Mouse (Mus musculus) hindlimb bud, embryonic 11.5 days (tissue): ENCODE results near the gene Cxcl12.
A peak's percentile ranks its signal among the peaks of the same experiment; 100 is the strongest.

Source experiments
- DNase-seq: peaks from one replicate; pipeline ENCODE4 v3.0.0-alpha.2; 2012; ENCODE audit warnings: low read depth, low spot score; ENCODE audit errors: extremely low spot score

The Cxcl12 gene

DNA sequence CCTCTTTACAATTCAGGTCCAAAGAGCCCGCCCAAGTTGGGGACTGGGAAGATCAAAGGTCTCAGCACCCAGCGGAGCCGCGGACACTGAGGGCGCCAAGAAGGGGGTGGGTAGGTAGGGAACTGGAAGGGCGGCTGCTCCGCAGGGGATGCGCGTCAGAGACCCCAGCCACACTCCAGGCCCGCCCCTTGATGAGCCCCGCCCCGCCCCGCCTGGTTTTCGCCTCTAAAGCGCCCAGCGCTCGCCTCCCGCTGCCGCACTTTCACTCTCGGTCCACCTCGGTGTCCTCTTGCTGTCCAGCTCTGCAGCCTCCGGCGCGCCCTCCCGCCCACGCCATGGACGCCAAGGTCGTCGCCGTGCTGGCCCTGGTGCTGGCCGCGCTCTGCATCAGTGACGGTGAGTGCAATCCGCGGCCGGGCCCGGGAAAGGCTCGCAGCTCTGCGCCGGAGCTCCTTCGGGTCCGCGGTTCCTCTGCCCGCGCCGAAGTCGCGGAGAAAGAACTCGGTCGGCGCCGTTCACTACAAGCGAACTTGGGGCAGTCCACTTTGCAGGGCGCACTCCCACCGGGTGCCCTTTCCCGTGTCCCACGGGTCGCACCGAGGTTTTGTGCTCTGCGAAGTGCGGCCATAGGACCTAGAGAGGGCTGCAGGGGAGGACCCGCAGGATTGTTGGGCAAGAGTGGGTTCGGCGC lies at the start of gene Cxcl12:
Gene Cxcl12 (plus strand): TSS at position 215 of the 691 bp plus-strand sequence.
- no peak for DNase-seq

DNA sequence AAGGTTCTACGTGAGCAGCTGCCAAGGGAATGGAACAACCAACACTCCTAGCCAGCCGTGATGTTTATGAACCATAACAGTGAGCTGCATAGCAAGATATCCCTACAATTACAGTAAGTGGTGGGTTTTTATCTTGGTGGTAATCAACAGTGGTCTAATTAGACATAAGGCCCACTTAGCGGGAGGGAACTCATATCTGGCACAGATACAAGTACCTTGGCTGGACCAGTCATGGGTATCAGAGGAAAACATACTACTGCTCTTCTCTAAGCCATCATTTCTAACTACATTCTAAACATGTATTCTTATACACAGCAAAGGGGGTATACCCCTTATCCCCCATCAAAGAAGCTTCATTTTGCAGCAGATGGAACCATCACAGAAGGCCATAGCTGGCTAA lies 46.3 kb upstream of the Cxcl12 start:
- no peak for DNase-seq

DNA sequence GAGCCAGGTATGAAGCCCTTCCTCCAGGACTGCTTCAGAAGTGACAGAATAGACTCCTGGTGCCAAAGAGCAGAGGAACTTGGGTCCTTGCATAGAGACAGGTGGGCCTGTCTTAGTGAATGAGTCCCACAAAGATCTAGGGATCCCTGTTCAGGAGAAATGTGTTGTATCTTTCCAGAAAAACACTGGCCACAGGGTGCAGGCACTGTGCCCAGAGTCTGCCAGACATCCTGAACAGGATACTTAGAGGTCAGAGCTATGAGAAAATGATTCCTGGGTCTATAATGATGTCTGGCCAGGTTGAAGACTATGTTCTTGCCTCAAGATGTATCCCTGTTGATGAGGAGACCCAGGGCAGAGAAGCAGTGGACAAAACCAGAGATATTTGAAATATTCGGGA lies 42.0 kb upstream of the Cxcl12 start:
- DNase-seq: no peak

DNA sequence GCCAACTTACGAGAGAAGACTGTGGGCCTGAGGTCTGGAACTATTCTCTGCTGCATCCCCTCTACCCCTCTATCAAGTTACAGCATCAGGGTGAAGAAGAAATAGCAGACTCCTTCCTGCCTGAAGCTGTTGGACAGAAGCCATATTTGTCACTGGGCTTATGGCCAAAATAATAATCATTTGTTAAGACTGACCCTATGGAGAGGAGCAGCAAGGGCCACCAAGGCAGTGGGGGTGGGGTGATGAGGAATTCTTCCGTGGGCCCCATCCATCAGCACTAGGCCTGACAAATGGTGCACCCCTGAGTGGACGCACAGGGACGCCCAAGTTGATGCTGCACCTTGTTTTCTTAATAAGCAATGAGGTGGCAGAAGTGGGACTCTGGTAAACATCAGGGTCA lies 38.9 kb upstream of the Cxcl12 start:
- no peak for DNase-seq

DNA sequence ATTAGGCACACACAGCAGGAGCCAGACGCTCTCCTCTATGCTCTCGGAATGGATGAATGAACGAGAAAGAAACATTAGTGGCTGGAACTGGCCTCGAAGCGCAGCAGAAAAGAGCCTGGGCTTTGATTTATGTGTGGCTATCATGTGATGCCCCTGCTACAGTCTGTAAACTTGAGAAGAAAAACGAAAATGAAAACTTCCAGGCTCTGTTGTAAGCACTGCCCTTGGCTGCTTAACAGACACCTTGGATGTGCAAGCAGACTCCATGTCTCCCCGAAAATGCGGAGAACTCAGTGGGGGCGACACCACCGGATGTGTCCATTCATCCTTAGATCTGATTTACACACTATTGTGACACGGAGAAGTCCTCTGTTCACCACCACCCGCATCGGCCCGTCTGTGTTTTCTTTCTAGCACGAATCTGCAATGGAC lies 37.6 kb upstream of the Cxcl12 start:
- DNase-seq: no peak

DNA sequence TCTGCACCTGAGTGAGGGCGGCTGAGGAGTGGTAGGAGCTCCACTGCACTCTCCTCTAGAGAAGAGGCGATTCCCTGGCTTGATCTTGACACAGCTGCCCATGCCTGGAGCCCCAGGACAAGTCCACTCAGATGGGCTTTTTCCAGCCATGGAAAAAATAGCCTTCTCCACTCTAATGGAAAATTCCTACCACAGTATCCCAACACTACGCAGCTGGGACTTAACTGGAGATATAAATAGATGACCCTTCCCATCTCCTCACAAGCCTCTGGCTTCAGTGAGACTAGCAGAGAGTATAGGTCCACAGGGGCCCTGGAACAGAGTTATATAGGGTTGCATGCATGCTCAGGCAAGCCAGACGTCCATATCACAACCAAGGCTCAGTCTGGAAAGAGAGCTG lies 33.8 kb upstream of the Cxcl12 start:
- no peak for DNase-seq

DNA sequence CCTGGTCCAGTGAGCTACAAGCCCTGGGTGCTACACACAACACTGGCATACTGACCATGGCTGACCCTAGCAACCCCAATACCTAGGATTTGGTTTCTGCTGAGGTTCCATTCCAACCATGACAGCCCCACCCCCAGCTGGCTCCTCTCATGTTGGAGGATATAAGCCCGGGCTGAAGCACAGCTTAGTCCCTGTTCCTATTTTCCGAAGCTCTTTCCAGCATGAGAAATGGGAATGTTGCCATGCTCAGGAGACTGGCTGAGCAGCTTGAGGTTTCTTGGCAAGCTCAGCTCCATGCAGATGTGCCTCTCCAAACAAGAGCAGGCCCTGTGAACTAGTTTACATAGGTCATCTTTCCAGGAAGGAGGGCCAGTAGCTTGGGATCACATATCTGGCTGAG lies 30.6 kb upstream of the Cxcl12 start:
- no peak for DNase-seq

DNA sequence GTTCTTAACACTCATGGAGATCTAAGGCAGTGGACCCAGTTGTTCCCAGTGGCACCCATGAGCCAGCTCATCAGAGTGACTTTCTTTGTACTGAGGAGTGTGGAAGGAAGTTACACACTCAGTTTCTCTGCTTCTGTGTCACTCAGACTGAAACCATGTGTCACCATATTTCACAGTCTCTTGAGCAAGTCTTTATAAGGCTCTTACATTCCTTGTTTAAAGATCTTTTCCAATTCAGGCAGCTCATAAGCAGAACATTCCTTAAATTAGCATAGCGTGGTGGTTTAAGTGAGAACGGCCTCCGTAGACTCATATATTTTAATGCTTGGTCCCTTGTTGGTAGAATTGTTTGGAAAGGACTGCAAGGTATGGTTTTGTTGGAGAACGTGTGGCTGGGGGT lies 27.4 kb upstream of the Cxcl12 start:
- no peak for DNase-seq

DNA sequence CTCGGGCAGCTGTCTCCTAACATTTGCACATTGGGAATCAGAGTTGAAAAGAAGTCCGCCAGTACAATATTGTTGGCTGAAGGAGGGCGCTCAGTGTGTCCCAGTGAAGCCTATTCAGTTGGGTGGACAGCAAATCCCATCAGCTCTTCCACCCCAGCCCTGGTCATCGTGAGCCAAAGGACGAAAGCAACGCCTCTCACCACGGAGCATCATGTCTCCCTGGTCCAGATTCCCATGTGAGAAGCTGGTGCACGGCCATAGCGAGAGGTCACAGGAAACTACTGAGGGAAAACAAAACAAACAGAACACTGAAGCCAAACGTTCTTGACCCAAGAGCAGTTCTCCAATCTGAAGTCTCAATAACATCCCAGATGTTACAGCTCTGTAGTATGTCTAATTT lies 21.4 kb upstream of the Cxcl12 start:
- no peak for DNase-seq

DNA sequence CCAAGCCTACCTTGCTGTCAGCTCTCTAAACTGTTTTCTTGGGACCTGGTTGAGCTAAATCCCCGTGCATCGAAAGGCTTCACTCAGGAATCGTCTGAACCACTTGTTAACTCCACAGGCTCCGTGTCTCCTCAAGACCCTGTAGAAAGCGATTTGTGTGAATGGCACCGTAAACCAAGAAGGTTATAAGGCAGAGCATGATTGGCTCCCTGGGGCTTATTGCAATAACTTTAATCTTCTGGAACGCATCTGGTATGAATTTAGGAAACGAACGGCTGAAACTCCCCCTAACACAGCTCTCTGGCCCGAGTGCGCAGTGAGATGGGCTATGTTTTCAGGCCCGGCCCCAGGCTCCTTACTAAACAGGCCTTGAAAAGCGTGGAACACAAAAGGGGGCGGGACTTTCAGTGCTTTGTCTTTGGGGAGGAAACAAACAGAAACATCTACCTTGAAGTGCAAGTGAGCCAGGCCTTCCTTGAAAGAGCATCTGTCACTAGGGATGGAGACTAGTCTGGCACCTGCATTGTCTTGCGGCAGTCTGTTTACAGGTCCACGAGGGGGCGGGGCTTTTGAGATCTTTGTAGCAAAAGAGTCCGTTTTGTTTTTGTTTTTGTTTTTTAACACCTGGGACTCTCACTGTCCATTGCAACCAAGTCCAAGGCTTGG lies 16.7 kb upstream of the Cxcl12 start:
- DNase-seq: peak; percentile 82

DNA sequence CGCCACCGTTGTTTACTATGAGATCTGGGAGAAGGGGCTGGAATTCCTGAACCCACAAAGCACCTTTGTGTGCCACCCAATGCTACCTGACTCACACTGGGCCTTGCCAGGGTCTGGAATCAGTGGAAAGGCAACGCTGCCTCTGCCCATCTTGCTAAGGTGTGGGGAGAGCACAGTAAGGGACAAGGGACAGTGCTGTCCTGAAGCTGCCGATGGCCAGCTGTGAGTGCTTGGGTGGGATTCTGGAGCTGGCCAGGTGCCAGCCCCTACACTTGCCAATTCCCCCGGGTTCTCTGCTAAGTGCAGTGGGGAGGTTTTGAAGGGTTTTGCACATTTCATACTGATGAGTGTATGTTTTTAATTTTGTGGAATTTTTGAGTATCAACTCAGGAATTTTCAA lies 15.3 kb upstream of the Cxcl12 start:
- DNase-seq: no peak

DNA sequence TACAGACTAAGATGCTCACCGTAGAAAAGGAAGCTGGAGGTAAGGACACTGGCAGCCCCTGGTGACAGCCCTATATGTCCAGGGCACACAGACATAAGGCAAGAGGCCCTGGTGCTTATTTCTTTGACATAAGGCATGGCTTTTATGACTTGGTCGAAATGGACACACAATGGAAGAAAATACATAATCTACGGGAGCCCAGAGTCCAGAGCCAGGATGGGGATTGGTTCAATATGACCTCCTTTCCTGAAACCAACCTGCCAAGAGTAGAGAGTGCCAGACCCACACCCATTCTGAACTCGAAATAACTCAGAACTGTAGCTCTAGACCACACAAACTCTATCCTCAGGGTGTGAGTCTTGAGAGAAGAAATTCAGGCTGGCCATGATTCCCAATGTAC lies 11.5 kb upstream of the Cxcl12 start:
- DNase-seq: no peak

DNA sequence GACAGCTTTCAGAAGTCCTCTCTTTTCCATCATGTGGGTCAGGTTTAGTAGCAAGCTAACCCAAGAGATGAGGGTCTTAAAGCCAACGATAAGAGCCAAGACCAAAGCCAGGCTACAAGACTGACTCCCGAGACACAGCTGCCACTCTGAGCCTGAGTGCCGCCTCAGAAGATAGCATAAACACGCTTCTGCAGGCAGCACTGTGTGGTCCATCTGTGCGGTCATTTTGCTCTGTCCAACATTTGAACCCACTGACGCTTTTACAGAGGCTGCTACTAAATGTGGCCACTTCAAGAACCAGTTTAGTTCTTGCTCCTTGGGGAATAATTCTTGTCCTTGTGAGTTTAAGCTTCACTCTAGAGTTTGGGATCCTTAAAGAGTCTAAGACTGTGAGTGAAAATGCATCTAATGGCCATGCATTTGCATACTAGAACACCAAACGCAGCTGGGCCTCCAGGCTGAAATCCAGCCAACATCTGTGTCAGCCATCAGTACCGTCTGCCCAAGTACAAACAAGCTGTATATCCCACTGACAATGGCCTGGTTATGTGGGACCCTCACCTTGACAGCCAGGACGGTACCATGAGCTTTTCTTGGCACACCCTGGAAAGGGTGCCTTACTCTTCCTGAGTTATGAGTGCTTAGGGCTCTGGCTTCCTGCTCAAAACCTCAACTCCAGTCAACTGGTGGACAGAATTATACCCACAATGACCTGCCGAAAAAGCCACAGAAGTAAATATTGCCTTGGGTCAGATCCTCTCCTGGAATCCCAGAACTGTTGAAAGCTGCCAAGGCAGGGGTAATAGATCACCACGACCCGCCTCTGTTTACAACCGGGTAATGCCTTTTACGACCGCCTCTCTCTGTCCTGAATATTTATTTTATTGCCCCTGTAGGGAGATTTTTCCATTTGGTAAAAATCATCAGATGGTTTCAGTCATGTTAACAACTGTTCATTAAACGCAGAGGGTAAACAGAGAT lies 8.3 kb upstream of the Cxcl12 start:
- DNase-seq: no peak

DNA sequence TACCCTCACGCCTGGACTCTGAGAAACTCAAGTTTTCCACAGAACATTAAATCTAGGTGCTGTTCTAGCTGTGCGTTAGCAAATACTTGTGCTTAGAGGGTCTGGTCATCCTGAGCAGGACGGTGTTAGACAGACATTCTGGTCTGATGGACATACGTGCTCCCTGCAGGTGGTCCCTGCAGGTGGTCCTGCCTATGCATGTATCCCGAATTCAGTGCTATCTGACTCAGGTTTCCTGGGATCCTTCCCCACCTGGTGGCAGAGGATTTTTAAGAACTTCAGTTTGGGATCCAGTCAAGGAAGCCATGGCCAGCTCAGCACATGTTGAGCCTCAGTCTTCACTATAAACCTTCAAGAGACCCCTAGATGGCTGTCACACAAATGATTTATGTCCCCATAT lies 4.8 kb upstream of the Cxcl12 start:
- DNase-seq: no peak

DNA sequence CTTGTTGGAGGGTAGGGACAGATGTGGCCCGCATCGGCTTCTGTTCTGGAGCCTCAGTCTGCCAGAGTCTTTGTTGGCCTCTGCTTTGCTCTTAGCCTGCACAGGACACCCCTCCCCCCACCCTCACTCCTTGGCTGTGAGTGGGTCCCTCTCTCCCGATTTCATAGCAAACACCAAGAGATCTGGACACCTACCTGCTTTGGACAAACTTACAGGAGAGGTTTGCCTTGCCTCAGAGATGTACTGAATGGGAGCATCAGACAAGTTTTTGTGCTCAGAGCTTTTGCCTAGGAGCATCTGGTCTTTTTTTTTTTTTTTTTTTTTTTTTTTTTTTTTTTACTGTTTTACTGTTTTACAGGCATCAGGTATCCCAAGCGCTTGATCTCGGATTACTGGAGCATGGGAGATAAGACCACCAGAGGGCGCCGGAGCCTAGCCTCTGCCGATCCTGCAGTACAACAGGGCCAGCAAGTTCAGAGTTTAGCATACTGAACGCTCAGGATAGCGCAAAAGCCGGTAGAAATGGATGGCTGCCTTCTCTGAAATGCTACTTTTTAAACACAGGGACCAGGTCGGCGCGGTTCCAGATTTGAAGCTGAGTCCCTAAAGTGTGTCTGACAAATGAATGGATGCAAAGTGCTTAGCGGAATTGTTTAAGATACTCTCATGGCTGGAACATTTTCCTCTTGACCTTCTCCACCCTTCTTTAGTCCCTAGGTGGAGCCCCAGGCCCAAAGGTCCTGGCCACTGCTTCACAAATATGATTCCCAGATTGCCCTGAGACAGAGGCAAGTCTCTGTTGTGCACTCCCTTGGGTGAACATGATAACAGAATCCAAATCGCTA lies 1.5 kb upstream of the Cxcl12 start:
- DNase-seq: peak; percentile 77

DNA sequence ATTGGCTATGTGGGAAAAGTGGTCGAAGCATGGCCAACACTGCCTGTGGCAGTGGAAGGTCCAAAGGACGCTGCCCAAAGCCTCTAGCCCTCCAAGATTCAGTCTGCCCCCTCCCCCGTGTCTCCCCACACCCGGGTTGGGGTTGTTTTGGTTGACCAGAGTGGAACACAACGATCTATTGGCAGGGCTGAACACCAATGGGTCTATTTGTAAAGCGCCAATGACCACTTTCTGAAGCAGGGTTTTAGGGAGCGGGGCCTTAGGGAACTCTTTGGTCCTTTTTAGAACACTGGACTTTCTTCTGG lies 957 bp upstream of the Cxcl12 start:
- DNase-seq: no peak

DNA sequence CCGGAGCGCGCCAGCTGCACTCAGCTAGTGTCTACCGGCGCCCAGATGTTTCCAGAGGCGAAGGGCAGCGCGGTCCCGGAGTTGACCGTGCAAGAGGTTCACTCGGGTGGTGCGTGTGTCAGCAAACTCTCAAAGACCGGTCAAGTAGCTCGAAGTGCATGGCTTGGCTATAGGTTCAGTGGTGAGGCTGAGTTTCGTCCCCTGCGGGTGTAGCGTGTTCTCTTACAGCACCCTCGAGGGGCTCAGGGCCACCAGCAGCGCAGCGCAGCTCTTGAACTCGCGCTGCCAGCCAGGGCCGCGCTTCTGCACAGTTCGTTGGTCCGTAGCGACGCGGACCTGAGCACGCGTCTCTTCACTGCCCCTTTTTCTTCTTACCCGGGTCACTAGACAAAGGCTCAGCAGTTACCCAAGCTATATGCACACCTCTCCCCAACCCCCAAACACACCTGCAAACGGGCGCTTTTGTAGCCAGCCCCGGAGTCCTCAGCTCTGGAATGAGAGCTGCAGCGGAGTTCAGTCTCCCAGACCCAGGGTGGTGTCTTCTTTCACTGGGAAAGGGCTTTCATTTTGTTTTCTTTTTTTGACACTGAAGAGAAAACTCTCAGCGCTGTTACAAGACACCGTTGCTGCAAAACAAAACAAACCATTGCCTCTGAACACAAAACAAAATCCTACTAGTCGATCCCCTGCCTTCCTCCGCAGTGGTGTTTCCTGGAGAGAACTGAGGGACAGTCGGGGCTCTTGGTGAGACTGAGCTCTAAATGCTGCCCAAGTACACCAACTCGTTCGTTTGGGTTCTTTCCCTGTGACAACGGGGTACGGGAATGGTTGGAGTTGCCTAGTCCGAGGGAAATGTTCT lies 945 bp downstream of the Cxcl12 start:
- no peak for DNase-seq

DNA sequence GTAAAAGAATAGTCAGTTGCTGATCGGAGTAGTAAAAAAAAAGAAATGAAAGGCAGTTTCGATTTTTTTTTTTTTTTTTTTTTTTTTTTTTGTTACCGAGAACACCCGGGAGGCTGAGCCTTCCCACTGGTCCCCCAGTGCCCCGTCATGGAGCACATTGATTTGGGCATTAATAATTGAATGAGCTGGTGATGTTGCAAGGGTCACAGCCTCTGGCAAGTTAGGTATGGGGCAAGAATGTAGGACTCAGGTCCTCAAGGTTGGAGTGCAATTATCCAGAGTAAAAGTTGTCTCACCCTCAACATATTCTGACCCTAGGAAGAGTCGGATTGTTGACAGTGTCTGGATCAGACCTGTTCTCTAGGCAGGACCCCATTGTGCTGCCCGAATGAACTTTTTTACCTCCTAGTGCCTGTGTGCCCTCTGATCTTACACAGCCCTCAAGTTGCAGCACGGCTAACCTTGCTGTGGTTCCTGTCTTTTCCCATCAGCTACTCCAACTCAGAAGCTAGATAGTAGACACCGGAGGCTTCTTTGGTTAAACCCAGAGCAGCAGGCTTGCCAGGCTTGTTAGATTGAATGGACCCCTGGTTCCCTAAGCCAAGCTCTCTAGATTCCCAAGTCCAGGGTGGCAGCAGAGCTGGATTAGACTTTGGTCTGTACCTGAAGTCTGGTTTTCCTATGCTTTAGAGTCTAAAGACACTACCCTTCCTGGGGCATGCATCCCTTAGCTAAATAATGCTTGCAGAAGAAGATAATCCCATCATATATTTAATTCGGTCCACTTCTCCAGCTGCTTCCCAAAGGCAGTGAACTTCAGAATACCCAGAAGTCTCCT lies 1.8 kb downstream of the Cxcl12 start:
- DNase-seq: no peak

DNA sequence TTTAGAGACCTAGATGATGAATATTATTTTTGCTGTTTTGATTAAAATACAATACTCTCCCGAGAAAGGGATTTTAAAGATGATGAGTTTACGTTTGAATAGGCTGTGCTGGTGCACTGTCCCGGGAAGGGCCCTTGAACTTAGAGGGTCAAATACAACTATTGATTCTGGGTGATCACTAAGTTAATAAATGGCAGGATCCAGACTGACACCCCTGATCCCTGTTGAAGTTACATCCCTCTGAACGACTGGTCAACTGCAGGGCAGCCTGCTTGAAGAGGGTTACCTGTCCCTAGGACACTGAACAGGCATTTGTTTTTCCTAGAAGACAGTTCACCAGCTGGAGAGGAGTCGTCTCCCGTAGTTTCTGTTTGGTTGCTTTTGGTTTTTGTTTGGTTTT lies 4.0 kb downstream of the Cxcl12 start:
- no peak for DNase-seq
